Mouse (Mus musculus) central nervous system, embryonic 14 days (tissue): ENCODE measurements around the gene Olfr101. TPM values are rescaled to one million over a fixed set of nuclear protein-coding genes. Genes with fewer than 3 reads are reported as not detected.

ENCODE experiments used
- polyA plus RNA-seq: library from polyadenylated mRNA; depleted of rRNA; stranded (reverse); fragments of >200 nt; gene quantifications from 2 replicates; pipeline ENCODE4 v1.2.3, GENCODE M21; 2012; rRNA removed

Gene Olfr101
- not detected in 2 replicates for polyA plus RNA-seq

GRCm38 (mm10) chr17:37304213-37304612, at the start of gene Olfr101:
Gene Olfr101 (minus strand): TSS chr17:37304313.

GRCm38 (mm10) chr17:37339598-37339997, 35.5 kb upstream of the Olfr101 start, which contains the start of gene Olfr103:
Gene Olfr103 (minus strand): TSS chr17:37339698.

GRCm38 (mm10) chr17:37316954-37317353, 12.8 kb upstream of the Olfr101 start, which contains the start of gene Olfr102:
Gene Olfr102 (minus strand): TSS chr17:37317054.

GRCm38 (mm10) chr17:37283360-37283759, 20.8 kb downstream of the Olfr101 start, which contains the start of gene Olfr99:
Gene Olfr99 (minus strand): TSS chr17:37283460.

GRCm38 (mm10) chr17:37270058-37270701, 33.9 kb downstream of the Olfr101 start, which contains the start of gene H2-M3:
Gene H2-M3 (plus strand): TSS chr17:37270220.

GRCm38 (mm10) chr17:37263626-37264025, 40.5 kb downstream of the Olfr101 start, which contains the start of gene Olfr98:
Gene Olfr98 (minus strand): TSS chr17:37263749.

Other genes with a start within 250 kb of the Olfr101 start
- gene Olfr90, start 215.8 kb downstream of the Olfr101 start, polyA plus RNA-seq, result not detected in 2 replicates
- not detected in 2 replicates for gene Olfr91, start 206.0 kb downstream of the Olfr101 start, polyA plus RNA-seq
- not detected in 2 replicates for gene Olfr92, start 184.2 kb downstream of the Olfr101 start, polyA plus RNA-seq
- not detected in 2 replicates for gene Olfr93, start 142.8 kb downstream of the Olfr101 start, polyA plus RNA-seq
- gene Ubd, start 110.4 kb downstream of the Olfr101 start, polyA plus RNA-seq, result 0.15 and 0.41 TPM in 2 replicates
- gene Olfr94, start 103.3 kb downstream of the Olfr101 start, polyA plus RNA-seq, result 0.04 TPM in 1 of 2 replicates, not detected in the other
- 0.01 TPM in 1 of 2 replicates, not detected in the other for gene Olfr95, start 91.2 kb downstream of the Olfr101 start, polyA plus RNA-seq
- not detected in 2 replicates for gene Olfr96, start 84.2 kb downstream of the Olfr101 start, polyA plus RNA-seq
- not detected in 2 replicates for gene Olfr97, start 67.0 kb downstream of the Olfr101 start, polyA plus RNA-seq
- not detected in 2 replicates for gene Olfr98, start 40.6 kb downstream of the Olfr101 start, polyA plus RNA-seq
- 0.74 and 0.78 TPM in 2 replicates for gene H2-M3, start 34.1 kb downstream of the Olfr101 start, polyA plus RNA-seq
- gene Olfr99, start 20.9 kb downstream of the Olfr101 start, polyA plus RNA-seq, result not detected in 2 replicates
- not detected in 2 replicates for gene Olfr102, start 12.7 kb upstream of the Olfr101 start, polyA plus RNA-seq
- gene Olfr103, start 35.4 kb upstream of the Olfr101 start, polyA plus RNA-seq, result not detected in 2 replicates
- gene Olfr104-ps, start 55.3 kb upstream of the Olfr101 start, polyA plus RNA-seq, result not detected in 2 replicates
- not detected in 2 replicates for gene Olfr105-ps, start 74.7 kb upstream of the Olfr101 start, polyA plus RNA-seq
- not detected in 2 replicates for gene Olfr106-ps, start 86.1 kb upstream of the Olfr101 start, polyA plus RNA-seq
- gene Olfr107, start 94.9 kb upstream of the Olfr101 start, polyA plus RNA-seq, result not detected in 2 replicates
- not detected in 2 replicates for gene Olfr108, start 141.2 kb upstream of the Olfr101 start, polyA plus RNA-seq
- not detected in 2 replicates for gene Olfr109, start 154.6 kb upstream of the Olfr101 start, polyA plus RNA-seq
- not detected in 2 replicates for gene H2-M2, start 179.2 kb upstream of the Olfr101 start, polyA plus RNA-seq
- 0.02 TPM in 1 of 2 replicates, not detected in the other for gene Olfr110, start 188.2 kb upstream of the Olfr101 start, polyA plus RNA-seq
- 0.05 and 0.14 TPM in 2 replicates for gene Olfr111, start 203.7 kb upstream of the Olfr101 start, polyA plus RNA-seq